Mouse (Mus musculus) hindbrain, embryonic 14.5 days (tissue): ENCODE data around the gene Ror2. TPM values are rescaled to one million over a fixed set of nuclear protein-coding genes. Genes with fewer than 3 reads are reported as not detected.

Source experiments
- ATAC-seq: fragments of 200-750 bp; cut with Nextera tagmentation; 2 replicates; pipeline ENCODE4 v1.8.0; 2017; ENCODE audit warnings: moderate number of reproducible peaks, mild to moderate bottlenecking, moderate TSS enrichment, moderate library complexity; ENCODE audit not compliant: low FRiP score
- DNase-seq: peaks from one replicate; pipeline ENCODE4 v3.0.0-alpha.2; 2015; ENCODE audit warnings: low spot score
- H3K27ac ChIP-seq: fragments of 300-500 bp; sonication (generic); 2 replicates; pipeline ENCODE4 v1.5.1; 2014; ENCODE audit warnings: mild to moderate bottlenecking, moderate library complexity
- H3K27me3 ChIP-seq: fragments of 300-500 bp; sonication (generic); 2 replicates; pipeline ENCODE4 v1.6.1; 2014; ENCODE audit warnings: mild to moderate bottlenecking, low read length, mixed read lengths; ENCODE audit not compliant: control insufficient read depth, insufficient read depth
- H3K36me3 ChIP-seq: fragments of 300-500 bp; sonication (generic); replicated peaks from 2 replicates; pipeline ENCODE4 v1.6.1; 2014; ENCODE audit not compliant: control insufficient read depth, insufficient read depth
- H3K4me1 ChIP-seq: fragments of 300-500 bp; sonication (generic); replicated peaks from 2 replicates; pipeline ENCODE4 v1.6.1; 2014; ENCODE audit warnings: antibody characterized with exemption, low read length, mixed read lengths; ENCODE audit not compliant: control insufficient read depth, insufficient read depth
- H3K4me2 ChIP-seq: fragments of 300-500 bp; sonication (generic); replicated peaks from 2 replicates; pipeline ENCODE4 v1.6.1; 2014; ENCODE audit warnings: mild to moderate bottlenecking, moderate library complexity
- H3K4me3 ChIP-seq: fragments of 300-500 bp; sonication (generic); replicated peaks from 2 replicates; pipeline ENCODE4 v1.5.1; 2014; ENCODE audit warnings: mild to moderate bottlenecking, low read length
- H3K9ac ChIP-seq: fragments of 300-500 bp; sonication (generic); 2 replicates; pipeline ENCODE4 v1.6.1; 2014
- H3K9me3 ChIP-seq: fragments of 300-500 bp; sonication (generic); 2 replicates; pipeline ENCODE4 v1.6.1; 2016; ENCODE audit warnings: low read length; ENCODE audit not compliant: control insufficient read depth
- WGBS: fragments of 180-500 bp; shearing (Covaris S2); extraction: QIAGEN DNeasy Blood & Tissue Kit; methylation state at CpG from one replicate; pipeline ENCODE4 v1.1.7; 2014; 5-methylcytosine and 5-hydroxymethylcytosine counted together
- polyA plus RNA-seq: library from polyadenylated mRNA; unstranded; fragments of >200 nt; fragmentation: Nextera tagmentation; extraction: Ambion mirVana; gene quantifications from 2 replicates; pipeline ENCODE4 v1.2.1, GENCODE M21; 2014

Gene Ror2
- polyA plus RNA-seq, 1 experiment from 2014 or later: 3.1 TPM

DNA sequence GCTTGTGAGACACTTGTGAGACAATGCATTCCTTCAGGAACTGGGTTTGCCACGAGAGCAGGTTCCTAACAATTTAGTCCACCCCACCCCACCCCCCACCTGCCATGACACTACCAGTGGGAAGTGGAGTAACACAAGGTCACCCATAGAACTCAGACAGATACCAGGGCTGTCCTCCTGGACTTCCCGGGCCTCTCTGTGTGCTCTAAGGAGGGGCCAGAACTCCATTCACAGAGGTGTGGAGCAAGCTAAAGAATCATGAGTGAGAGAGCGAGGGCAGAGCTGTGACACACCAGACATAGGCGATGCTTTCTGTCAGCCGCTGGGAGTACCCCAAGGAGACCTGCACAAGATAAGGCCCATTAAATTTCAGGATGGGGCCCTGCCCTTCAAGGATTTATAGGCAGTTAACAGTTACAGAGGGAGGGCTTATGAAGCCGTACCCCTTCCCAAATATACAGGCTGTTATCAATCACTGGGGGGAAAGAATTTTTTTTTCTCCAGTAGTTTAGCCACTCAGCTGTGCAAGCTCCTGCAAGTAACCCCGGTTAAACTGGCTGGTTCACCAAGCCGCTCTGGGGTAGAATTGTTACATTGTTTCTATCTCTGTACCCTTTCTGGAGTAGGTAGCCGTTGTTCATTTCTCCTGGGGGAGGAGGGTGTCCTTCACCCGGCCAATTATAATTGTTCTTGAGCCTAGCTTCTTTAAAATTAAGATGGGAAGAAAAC, 109.1 kb downstream of the Ror2 start:
- ATAC-seq: no peak

GRCm38 (mm10) chr13:53175041-53175440, 110.9 kb downstream of the Ror2 start:
- Histone ChIP-seq H3K9me3 (no peaks in the 10 kb centered on the region), H3K36me3 (no peaks in the 10 kb centered on the region), H3K4me1 (peaks cover 16% of the 10 kb centered on the region), H3K4me2 (no peak overlapping the region), H3K4me3 (no peak overlapping the region), H3K27me3 (no peaks in the 10 kb centered on the region), H3K9ac (no peak overlapping the region), H3K27ac (no peak overlapping the region)
- no peak for DNase-seq
- WGBS: 80% methylated on average over 7 of the region's 7 CpGs
- no peak for ATAC-seq

More for the DNA sequence above, 109.1 kb downstream of the Ror2 start:
- Histone ChIP-seq H3K9me3 (no peaks in the 10 kb centered on the region), H3K9ac (no peak overlapping the region), H3K4me3 (no peak overlapping the region), H3K36me3 (no peaks in the 10 kb centered on the region), H3K27me3 (no peaks in the 10 kb centered on the region), H3K4me1 (peaks cover 16% of the 10 kb centered on the region), H3K27ac (no peak overlapping the region), H3K4me2 (no peak overlapping the region)
- WGBS: 71% methylated on average over 10 of the region's 10 CpGs
- DNase-seq: no peak

DNA sequence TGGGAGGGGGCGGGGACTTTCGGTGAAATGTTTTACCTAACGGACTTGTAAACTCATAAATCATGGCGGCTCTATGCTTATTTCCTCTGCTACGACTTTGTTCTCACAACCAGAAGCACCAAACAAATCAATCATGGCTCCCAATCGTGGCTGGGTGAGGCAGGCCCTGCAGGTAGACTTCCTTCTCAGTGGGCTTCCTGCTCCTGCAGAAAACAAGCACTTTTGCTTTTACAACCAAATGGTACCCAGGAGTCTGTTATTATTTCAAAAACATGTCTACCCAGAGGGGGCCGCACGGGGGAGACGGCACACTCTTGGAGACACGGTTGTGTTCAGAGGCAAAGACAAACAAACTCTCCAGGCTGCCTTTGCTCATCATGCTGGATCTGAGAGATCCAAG, 122.3 kb downstream of the Ror2 start:
- no peaks in the 10 kb centered on the region for H3K9me3 ChIP-seq
- H3K4me2 ChIP-seq: no peak overlapping the region
- DNase-seq (no peak), ATAC-seq (no peak)
- no peaks in the 10 kb centered on the region for H3K36me3 ChIP-seq
- H3K9ac ChIP-seq: no peak overlapping the region
- no peaks in the 10 kb centered on the region for H3K4me1 ChIP-seq
- no peak overlapping the region for H3K27ac ChIP-seq
- H3K4me3 ChIP-seq: no peak overlapping the region
- H3K27me3 ChIP-seq: no peaks in the 10 kb centered on the region
- 56% methylated on average over 10 of the region's 10 CpGs for WGBS

DNA sequence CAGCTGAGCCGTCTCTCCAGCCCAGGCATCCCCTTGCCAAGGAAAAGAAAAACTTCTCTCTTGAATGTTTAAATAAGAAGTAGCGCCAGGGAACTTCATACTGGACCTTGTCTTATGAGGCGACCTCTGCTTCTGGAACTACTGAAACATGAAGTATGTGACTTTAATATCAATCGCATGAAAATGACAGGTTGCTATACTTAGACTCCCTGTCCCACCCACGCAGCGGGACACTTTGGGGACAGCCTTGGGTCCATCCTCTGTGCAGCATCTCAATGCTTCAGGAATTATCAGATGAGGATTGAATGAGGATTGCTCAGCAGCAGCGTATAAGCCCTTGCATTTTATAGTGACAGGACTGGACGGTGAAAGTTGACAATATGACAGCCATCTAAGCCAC, 122.9 kb downstream of the Ror2 start:
- Histone ChIP-seq H3K4me1 (no peaks in the 10 kb centered on the region), H3K9ac (no peak overlapping the region), H3K9me3 (no peaks in the 10 kb centered on the region), H3K4me3 (no peak overlapping the region), H3K27me3 (no peaks in the 10 kb centered on the region), H3K4me2 (no peak overlapping the region), H3K36me3 (no peaks in the 10 kb centered on the region), H3K27ac (no peak overlapping the region)
- no peak for ATAC-seq
- WGBS: 76% methylated on average over 8 of the region's 8 CpGs
- DNase-seq: no peak

- no peak overlapping the region for H3K4me3 ChIP-seq
- ATAC-seq (no peak), DNase-seq (no peak)
- H3K4me1 ChIP-seq: peaks cover 5% of the 10 kb centered on the region; the same call in 1 of the 2 replicates
- no peaks in the 10 kb centered on the region for H3K36me3 ChIP-seq
- no peak overlapping the region for H3K4me2 ChIP-seq
- H3K27ac ChIP-seq: no peak overlapping the region
- no peak overlapping the region for H3K9ac ChIP-seq
- H3K27me3 ChIP-seq: no peaks in the 10 kb centered on the region
- WGBS: 91% methylated on average over 5 of the region's 6 CpGs
- no peaks in the 10 kb centered on the region for H3K9me3 ChIP-seq
These were observed 126.4 kb downstream of the Ror2 start for GRCm38 (mm10) chr13:53159501-53159900.

DNA sequence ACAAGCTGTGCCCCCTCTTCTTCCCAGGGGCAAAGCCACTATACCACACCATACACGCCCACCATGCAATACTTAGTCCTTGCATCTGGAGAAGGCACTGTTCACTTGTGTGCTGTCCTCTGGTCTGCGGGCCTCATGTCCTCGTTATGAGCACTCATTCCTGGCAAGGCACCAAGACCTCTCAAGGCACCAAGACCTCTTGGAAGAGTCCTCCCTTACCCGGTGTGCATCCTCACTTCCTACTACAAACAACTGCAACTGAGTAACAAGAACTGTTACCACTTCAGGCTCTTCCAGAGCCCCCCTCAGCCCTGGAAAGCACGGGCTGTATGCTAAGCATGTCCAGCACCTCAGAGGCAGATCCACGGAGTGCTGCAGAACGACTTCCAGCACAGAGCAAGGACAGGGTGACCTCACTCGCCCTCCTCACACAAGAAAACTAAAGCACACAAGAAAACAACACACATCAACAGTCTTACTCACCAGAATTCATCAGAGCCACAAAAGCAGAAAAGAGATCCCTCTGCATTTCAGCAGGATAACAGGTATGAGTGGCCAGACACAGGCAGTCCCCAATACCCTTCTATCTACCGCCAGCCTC, 127.4 kb downstream of the Ror2 start:
- H3K36me3 ChIP-seq: no peaks in the 10 kb centered on the region
- no peaks in the 10 kb centered on the region for H3K27me3 ChIP-seq
- no peaks in the 10 kb centered on the region for H3K9me3 ChIP-seq
- WGBS: 82% methylated on average over 9 of the region's 9 CpGs
- DNase-seq (no peak), ATAC-seq (no peak)
- no peak overlapping the region for H3K27ac ChIP-seq
- no peak overlapping the region for H3K4me3 ChIP-seq
- peaks cover 11% of the 10 kb centered on the region; the same call in 1 of the 2 replicates for H3K4me1 ChIP-seq
- no peak overlapping the region for H3K9ac ChIP-seq
- no peak overlapping the region for H3K4me2 ChIP-seq

DNA sequence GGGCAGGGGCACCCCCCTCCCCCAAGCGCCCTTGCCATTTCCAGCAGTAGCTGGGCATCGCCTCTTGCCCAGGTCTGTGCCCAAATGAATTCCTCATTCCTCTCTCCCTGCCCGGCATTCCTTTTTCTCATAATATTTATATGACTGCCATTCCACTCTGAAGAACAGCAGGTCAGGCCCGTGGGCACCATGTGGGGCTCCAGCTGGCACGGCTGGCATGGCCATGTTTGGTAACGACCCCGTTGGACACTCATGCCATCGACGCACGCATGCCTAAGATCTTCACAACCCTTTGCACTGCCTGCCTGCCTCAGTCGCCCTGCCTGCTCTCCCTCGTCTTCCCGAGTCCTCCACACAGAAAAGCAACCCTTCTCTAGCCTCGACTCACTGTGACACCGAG, 129.0 kb downstream of the Ror2 start:
- Histone ChIP-seq H3K36me3 (no peaks in the 10 kb centered on the region), H3K4me2 (no peak overlapping the region), H3K27ac (no peak overlapping the region), H3K27me3 (no peaks in the 10 kb centered on the region), H3K4me3 (no peak overlapping the region), H3K4me1 (peaks cover 11% of the 10 kb centered on the region; the same call in 1 of the 2 replicates), H3K9ac (no peak overlapping the region), H3K9me3 (no peaks in the 10 kb centered on the region)
- ATAC-seq (no peak), DNase-seq (no peak)
- WGBS: 86% methylated on average over 15 of the region's 15 CpGs

GRCm38 (mm10) chr13:53156282-53156681, 129.6 kb downstream of the Ror2 start:
- Histone ChIP-seq H3K4me3 (no peak overlapping the region), H3K27me3 (no peaks in the 10 kb centered on the region), H3K36me3 (no peaks in the 10 kb centered on the region), H3K9me3 (no peaks in the 10 kb centered on the region), H3K4me2 (no peak overlapping the region), H3K27ac (no peak overlapping the region), H3K4me1 (peaks cover 11% of the 10 kb centered on the region; the same call in 1 of the 2 replicates), H3K9ac (no peak overlapping the region)
- ATAC-seq (no peak), DNase-seq (no peak)
- whole genome bisulfite sequencing: 89% methylated on average over 6 of the region's 6 CpGs

- Histone ChIP-seq H3K27ac (no peak overlapping the region), H3K4me1 (no peaks in the 10 kb centered on the region), H3K27me3 (no peaks in the 10 kb centered on the region), H3K4me2 (no peak overlapping the region), H3K9ac (no peak overlapping the region), H3K4me3 (no peak overlapping the region), H3K9me3 (no peaks in the 10 kb centered on the region), H3K36me3 (no peaks in the 10 kb centered on the region)
- ATAC-seq (no peak), DNase-seq (no peak)
- WGBS: 81% methylated on average over 3 of the region's 3 CpGs
These were observed 140.4 kb downstream of the Ror2 start for GRCm38 (mm10) chr13:53145511-53145910.
